Mouse (Mus musculus) intestine, embryonic 16.5 days (tissue): ENCODE measurements around the gene Chad. TPM values are rescaled to one million over a fixed set of nuclear protein-coding genes. Genes with fewer than 3 reads are reported as not detected.

Experiments used
- ATAC-seq: fragments of 200-750 bp; cut with Nextera tagmentation; 2 replicates; pipeline ENCODE4 v1.8.0; 2017; ENCODE audit warnings: moderate TSS enrichment, moderate library complexity
- H3K27ac ChIP-seq: fragments of 300-500 bp; sonication (generic); 2 replicates; pipeline ENCODE4 v1.5.1; 2014; ENCODE audit warnings: mild to moderate bottlenecking, low read length
- H3K27me3 ChIP-seq: fragments of 300-500 bp; sonication (generic); replicated peaks from 2 replicates; pipeline ENCODE4 v1.6.1; 2014; ENCODE audit warnings: low read length, control low read depth, mixed read lengths; ENCODE audit not compliant: control insufficient read depth, insufficient read depth
- H3K36me3 ChIP-seq: fragments of 300-500 bp; sonication (generic); 2 replicates; pipeline ENCODE4 v1.6.1; 2014; ENCODE audit warnings: low read length, control low read depth; ENCODE audit not compliant: control insufficient read depth, insufficient read depth
- H3K4me1 ChIP-seq: fragments of 300-500 bp; sonication (generic); 2 replicates; pipeline ENCODE4 v1.6.1; 2014; ENCODE audit warnings: low read length, control low read depth, mixed read lengths; ENCODE audit not compliant: control insufficient read depth, insufficient read depth
- H3K4me2 ChIP-seq: fragments of 300-500 bp; sonication (generic); 2 replicates; pipeline ENCODE4 v1.6.1; 2014; ENCODE audit warnings: low read depth, low read length, control low read depth
- H3K4me3 ChIP-seq: fragments of 300-500 bp; sonication (generic); 2 replicates; pipeline ENCODE4 v1.5.1; 2014; ENCODE audit warnings: mild to moderate bottlenecking, low read length
- H3K9ac ChIP-seq: fragments of 300-500 bp; sonication (generic); 2 replicates; pipeline ENCODE4 v1.6.1; 2014; ENCODE audit warnings: low read depth, low read length
- H3K9me3 ChIP-seq: fragments of 300-500 bp; sonication (generic); 2 replicates; pipeline ENCODE4 v1.6.1; 2016; ENCODE audit warnings: low read length, control low read depth; ENCODE audit not compliant: control insufficient read depth
- WGBS: fragments of 180-500 bp; shearing (Covaris S2); extraction: QIAGEN DNeasy Blood & Tissue Kit; methylation state at CpG from one replicate; pipeline ENCODE4 v1.1.7; 2014; 5-methylcytosine and 5-hydroxymethylcytosine counted together
- polyA plus RNA-seq: library from polyadenylated mRNA; unstranded; fragments of >200 nt; fragmentation: Nextera tagmentation; extraction: Ambion mirVana; gene quantifications from 2 replicates; pipeline ENCODE4 v1.2.1, GENCODE M21; 2015

Chad gene
- polyA plus RNA-seq, 1 experiment from 2014 or later: 1.6 TPM

- Histone ChIP-seq H3K27ac (peak overlapping the region; percentile 50; the same call in 1 of the 2 replicates), H3K4me2 (peak overlapping the region; percentile 79), H3K27me3 (no peaks in the 10 kb centered on the region), H3K4me3 (peak overlapping the region; percentile 57), H3K9ac (peak overlapping the region; percentile 75; the same call in 1 of the 2 replicates), H3K4me1 (peaks cover 7% of the 10 kb centered on the region), H3K9me3 (no peaks in the 10 kb centered on the region), H3K36me3 (no peaks in the 10 kb centered on the region)
- 70% methylated on average over 11 of the region's 11 CpGs for WGBS
- no peak for ATAC-seq
Measured at GRCm38 (mm10) chr11:94602356-94602955, 37.6 kb downstream of the Chad start.

GRCm38 (mm10) chr11:94610744-94611740 lies 46.2 kb downstream of the Chad start:
- Histone ChIP-seq H3K4me1 (no peaks in the 10 kb centered on the region), H3K27ac (no peak overlapping the region), H3K27me3 (no peaks in the 10 kb centered on the region), H3K9me3 (no peaks in the 10 kb centered on the region), H3K36me3 (no peaks in the 10 kb centered on the region), H3K4me2 (no peak overlapping the region), H3K4me3 (no peak overlapping the region), H3K9ac (no peak overlapping the region)
- WGBS: 67% methylated on average over 4 of the region's 4 CpGs
- no peak for ATAC-seq

- H3K27ac ChIP-seq: no peak overlapping the region
- H3K27me3 ChIP-seq: no peaks in the 10 kb centered on the region
- ATAC-seq: peak; percentile 84
- no peak overlapping the region for H3K4me2 ChIP-seq
- H3K9ac ChIP-seq: no peak overlapping the region
- no peaks in the 10 kb centered on the region for H3K36me3 ChIP-seq
- WGBS: 56% methylated on average over 4 of the region's 4 CpGs
- no peaks in the 10 kb centered on the region for H3K9me3 ChIP-seq
- no peaks in the 10 kb centered on the region for H3K4me1 ChIP-seq
- H3K4me3 ChIP-seq: no peak overlapping the region
Measured at GRCm38 (mm10) chr11:94614603-94615002, 49.8 kb downstream of the Chad start.

- H3K9me3 ChIP-seq: no peaks in the 10 kb centered on the region
- H3K4me2 ChIP-seq: no peak overlapping the region
- ATAC-seq: no peak
- H3K27me3 ChIP-seq: no peaks in the 10 kb centered on the region
- H3K27ac ChIP-seq: no peak overlapping the region
- no peaks in the 10 kb centered on the region for H3K4me1 ChIP-seq
- no peak overlapping the region for H3K4me3 ChIP-seq
- 35% methylated on average over 4 of the region's 4 CpGs for WGBS
- H3K9ac ChIP-seq: no peak overlapping the region
- no peaks in the 10 kb centered on the region for H3K36me3 ChIP-seq
Measured at GRCm38 (mm10) chr11:94615494-94615893, 50.6 kb downstream of the Chad start.

GRCm38 (mm10) chr11:94617646-94618045 lies 52.8 kb downstream of the Chad start:
- WGBS: 86% methylated on average over 2 of the region's 2 CpGs
- Histone ChIP-seq H3K4me1 (no peaks in the 10 kb centered on the region), H3K27ac (no peak overlapping the region), H3K9me3 (no peaks in the 10 kb centered on the region), H3K9ac (no peak overlapping the region), H3K4me2 (no peak overlapping the region), H3K27me3 (no peaks in the 10 kb centered on the region), H3K36me3 (no peaks in the 10 kb centered on the region), H3K4me3 (no peak overlapping the region)
- ATAC-seq: no peak

Other genes starting within 250 kb of the Chad start
- gene Luc7l3, start 243.1 kb upstream of the Chad start, polyA plus RNA-seq: 65.5 and 74.6 TPM in 2 replicates
- gene Ankrd40, start 237.0 kb upstream of the Chad start, polyA plus RNA-seq: 11.8 and 11.9 TPM in 2 replicates
- 2.5 and 3.3 TPM in 2 replicates for gene Abcc3, start 172.1 kb upstream of the Chad start, polyA plus RNA-seq
- gene Cacna1g, start 90.8 kb upstream of the Chad start, polyA plus RNA-seq: 4.9 and 5.4 TPM in 2 replicates
- gene Spata20, start 78.9 kb upstream of the Chad start, polyA plus RNA-seq: 0.13 and 0.16 TPM in 2 replicates
- 1.5 and 1.7 TPM in 2 replicates for gene Epn3, start 65.1 kb upstream of the Chad start, polyA plus RNA-seq
- gene Mycbpap, start 43.3 kb upstream of the Chad start, polyA plus RNA-seq: 3.0 and 3.2 TPM in 2 replicates
- gene Rsad1, start 15.8 kb upstream of the Chad start, polyA plus RNA-seq: 2.4 and 3.6 TPM in 2 replicates
- 3.0 and 3.3 TPM in 2 replicates for gene Acsf2, start 36.8 kb downstream of the Chad start, polyA plus RNA-seq
- 254 and 256 TPM in 2 replicates for gene Lrrc59, start 64.7 kb downstream of the Chad start, polyA plus RNA-seq
- gene Mrpl27, start 88.7 kb downstream of the Chad start, polyA plus RNA-seq: 141 and 151 TPM in 2 replicates
- gene Eme1, start 88.9 kb downstream of the Chad start, polyA plus RNA-seq: 14.4 and 16.0 TPM in 2 replicates
- 11.3 and 11.6 TPM in 2 replicates for gene Xylt2, start 112.5 kb downstream of the Chad start, polyA plus RNA-seq
- 0.42 and 0.50 TPM in 2 replicates for gene Gm11541, start 139.5 kb downstream of the Chad start, polyA plus RNA-seq
- gene Cdc34b, start 176.7 kb downstream of the Chad start, polyA plus RNA-seq: not detected in 2 replicates
- gene Tmem92, start 217.7 kb downstream of the Chad start, polyA plus RNA-seq: 0.11 TPM in 1 of 2 replicates, not detected in the other